Mouse (Mus musculus) right cerebral cortex, postnatal 14 days (tissue): ENCODE measurements around the gene Rhbdl3.
A peak's percentile ranks its signal among the peaks of the same experiment; 100 is the strongest.

Source experiments
- DNase-seq: peaks from one replicate; pipeline ENCODE4 v3.0.0; 2022

Rhbdl3 gene

GRCm38 (mm10) chr11:80300551-80301315 is at the start of gene Rhbdl3:
Gene Rhbdl3 (plus strand): TSS chr11:80300912.
- DNase-seq: peak; percentile 65

DNA sequence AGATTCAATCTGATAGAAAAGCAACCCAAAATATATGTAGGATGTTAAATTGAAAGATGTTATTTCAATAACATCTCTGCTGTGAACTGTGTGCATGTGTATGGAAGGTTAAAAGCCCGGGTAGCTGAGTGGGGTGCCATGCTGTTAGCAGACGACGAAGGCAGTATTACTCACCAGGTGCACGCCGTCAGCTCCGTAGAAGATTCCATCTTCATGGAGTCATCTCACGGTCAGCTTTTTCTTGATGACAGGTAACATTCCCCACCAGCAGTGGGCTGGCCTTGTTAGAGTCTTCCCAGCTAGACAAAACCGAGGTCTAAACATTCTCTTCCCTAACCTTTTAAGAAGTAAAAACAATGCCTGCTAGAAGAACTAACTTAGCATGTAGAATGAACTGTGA is 36.6 kb upstream of the Rhbdl3 start:
- DNase-seq: no peak

DNA sequence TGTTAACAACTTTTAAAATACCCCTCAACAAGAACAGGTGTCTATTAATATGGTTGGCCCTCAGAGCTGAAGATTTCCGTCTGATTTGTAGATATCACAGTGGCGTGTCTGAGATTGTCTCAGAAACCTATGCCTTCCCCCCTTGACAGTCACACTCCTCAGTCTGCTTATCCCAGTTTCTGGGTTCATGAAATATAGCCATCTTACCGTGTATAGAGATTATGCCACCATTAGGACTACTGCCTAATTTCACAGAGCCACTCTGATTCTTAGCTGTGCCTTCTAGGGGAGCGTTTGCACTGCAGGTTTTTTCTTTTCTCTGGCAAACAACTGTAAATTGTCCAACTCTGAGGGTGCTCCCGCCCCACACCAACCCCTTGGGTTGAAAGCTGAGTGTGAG is 29.6 kb upstream of the Rhbdl3 start:
- no peak for DNase-seq

DNA sequence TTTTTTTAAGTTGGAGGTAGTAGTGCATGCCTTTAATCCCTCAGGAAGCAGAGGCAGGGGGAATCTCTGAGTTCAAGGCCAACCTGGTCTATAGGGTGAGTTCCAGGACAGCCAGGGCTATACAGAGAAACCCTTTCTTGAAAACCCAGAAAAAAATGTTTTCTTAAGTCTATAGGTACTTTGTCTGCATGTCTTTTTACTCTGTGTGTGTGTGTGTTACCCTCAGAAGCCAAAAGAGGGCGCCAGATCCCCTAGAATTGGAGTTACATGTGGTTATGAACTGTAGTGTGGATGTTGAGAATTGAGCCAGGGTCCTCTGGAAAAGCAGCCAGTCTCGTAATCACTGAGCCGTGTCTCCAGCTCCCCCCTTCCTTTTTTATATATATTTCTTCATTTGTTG is 25.7 kb upstream of the Rhbdl3 start:
- DNase-seq: no peak

GRCm38 (mm10) chr11:80278054-80278453 is 22.7 kb upstream of the Rhbdl3 start:
- no peak for DNase-seq

GRCm38 (mm10) chr11:80283786-80284185 is 16.9 kb upstream of the Rhbdl3 start:
- DNase-seq: no peak

- DNase-seq: no peak
Measured at GRCm38 (mm10) chr11:80284641-80285040, 16.1 kb upstream of the Rhbdl3 start.

DNA sequence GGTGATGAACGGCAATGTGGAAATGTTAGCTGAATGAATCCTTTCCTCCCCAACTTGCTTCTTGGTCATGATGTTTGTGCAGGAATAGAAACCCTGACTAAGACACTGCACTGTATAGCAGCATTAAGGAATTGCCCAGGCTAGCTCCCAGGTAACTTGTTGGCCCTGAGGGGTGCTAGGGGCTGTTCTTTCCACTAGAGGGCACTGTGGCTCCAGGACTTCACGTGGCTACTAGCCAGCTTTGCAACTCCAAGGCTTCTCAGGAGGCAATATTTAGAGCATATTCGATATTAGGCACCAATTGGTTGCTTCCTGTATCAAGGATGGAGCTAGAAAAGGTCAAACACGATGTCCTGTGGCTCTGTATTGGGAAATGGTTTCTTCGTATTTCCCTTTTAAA is 13.6 kb upstream of the Rhbdl3 start:
- DNase-seq: peak; percentile 67

GRCm38 (mm10) chr11:80289701-80290445 is 10.8 kb upstream of the Rhbdl3 start:
- peak; percentile 43 for DNase-seq

DNA sequence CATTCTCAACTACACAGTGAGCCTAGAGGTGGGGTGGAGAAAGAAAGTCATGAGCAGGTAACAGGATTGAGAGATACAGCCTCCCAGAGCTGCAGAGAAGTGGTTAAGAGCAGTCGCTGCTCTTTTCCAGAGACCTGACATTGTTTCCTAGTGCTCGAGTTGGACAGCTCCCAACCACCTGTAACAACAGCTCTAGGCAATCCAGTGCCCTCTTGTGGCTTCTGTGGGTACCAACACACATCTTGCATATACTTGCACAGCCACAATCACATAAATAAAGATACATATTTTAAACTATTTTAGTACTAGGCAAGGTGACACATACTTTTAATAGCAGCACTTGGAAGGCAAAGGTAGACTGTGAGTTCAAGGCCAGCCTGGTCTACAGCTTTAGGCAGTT is 9.7 kb upstream of the Rhbdl3 start:
- no peak for DNase-seq

- DNase-seq: no peak
Measured at GRCm38 (mm10) chr11:80292463-80292862, 8.2 kb upstream of the Rhbdl3 start.

DNA sequence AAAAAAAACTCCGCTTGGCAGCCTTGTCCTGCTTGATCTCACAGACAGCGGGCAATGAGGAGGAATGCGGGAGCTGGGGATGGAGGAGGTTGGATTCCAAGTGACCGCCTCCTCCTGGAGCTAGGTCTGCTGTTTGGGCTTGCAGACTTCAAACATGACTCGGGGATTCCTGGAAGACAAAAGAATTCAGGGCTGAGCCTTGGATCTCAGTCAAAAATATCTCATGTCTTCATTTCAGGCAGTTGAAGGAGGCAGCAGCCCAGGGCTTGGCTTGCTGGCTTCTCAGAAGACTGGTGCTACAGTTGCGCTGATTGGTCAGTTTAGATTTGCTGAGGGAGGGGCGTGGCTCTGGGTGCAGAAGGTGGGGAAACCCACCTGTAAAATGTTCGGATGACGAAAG is 5.6 kb upstream of the Rhbdl3 start:
- no peak for DNase-seq

GRCm38 (mm10) chr11:80295785-80296184 is 4.9 kb upstream of the Rhbdl3 start:
- DNase-seq: no peak

- DNase-seq: no peak
Measured at GRCm38 (mm10) chr11:80299513-80300235, 1.0 kb upstream of the Rhbdl3 start.

GRCm38 (mm10) chr11:80301316-80302045 is 769 bp downstream of the Rhbdl3 start:
- DNase-seq: peak; percentile 47

- no peak for DNase-seq
Measured at GRCm38 (mm10) chr11:80302046-80302390, 1.3 kb downstream of the Rhbdl3 start.

DNA sequence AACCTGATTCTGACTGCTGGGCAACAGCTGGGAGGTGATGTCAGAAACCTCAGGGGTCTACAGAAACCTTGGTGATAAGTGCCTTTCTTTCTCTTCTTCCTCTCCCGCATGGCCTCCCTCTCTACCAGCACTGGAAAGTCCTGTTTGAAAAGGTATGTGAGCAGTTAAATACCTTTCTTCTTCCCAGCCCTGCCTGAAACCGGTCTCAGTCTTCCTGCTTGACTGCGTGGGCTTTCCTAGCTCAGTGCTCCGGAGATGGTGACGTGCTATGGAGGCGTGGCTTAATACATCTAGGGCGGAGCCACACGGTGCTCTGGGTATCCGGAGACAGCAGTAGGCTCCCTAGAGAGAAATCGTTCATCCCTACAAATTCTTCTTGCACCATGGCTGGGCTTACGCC is 1.8 kb downstream of the Rhbdl3 start:
- DNase-seq: peak; percentile 71

GRCm38 (mm10) chr11:80303746-80304145 is 3.0 kb downstream of the Rhbdl3 start:
- no peak for DNase-seq

DNA sequence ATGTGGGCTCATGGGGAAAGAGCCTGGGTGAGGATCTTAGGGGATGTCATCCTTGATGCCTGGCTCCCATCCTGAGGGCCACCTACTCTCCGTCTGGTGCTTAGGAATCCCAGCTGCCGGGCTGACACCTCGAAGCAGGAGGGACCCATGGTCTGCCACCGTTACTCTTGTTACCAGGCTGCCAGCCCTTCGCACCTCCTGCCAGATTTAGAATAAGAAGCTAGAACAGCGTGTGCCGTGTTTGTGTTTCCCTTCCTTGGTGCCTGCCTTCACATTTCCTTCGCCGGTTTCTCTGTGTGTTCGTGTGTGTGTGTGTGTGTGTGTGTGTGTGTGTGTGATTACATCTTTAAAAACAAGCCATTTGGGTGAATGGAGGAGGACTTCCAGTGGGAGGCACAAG is 4.1 kb downstream of the Rhbdl3 start:
- DNase-seq: peak; percentile 42

GRCm38 (mm10) chr11:80308537-80308936 is 7.8 kb downstream of the Rhbdl3 start:
- no peak for DNase-seq

GRCm38 (mm10) chr11:80311271-80311670 is 10.6 kb downstream of the Rhbdl3 start:
- no peak for DNase-seq

- DNase-seq: no peak
Measured at GRCm38 (mm10) chr11:80312049-80312448, 11.3 kb downstream of the Rhbdl3 start.

- DNase-seq: no peak
Measured at GRCm38 (mm10) chr11:80312565-80312964, 11.9 kb downstream of the Rhbdl3 start.
